Mouse (Mus musculus): Measurements from ENCODE around the gene C7. TPM values are rescaled to one million over a fixed set of nuclear protein-coding genes. Genes with fewer than 3 reads are reported as not detected.

C7 gene
- total RNA-seq (2014; rRNA removed) (0.05 TPM in 1 of 2 replicates, not detected in the other), polyA plus RNA-seq (2015; fragmentation: Nextera tagmentation; extraction: Ambion mirVana) (0.06 and 0.11 TPM in 2 replicates)

- ATAC-seq, result no peak
- DNase-seq, result no peak
- no peak within 1 kb of the TSS for H3K4me2 ChIP-seq (ENCODE audit: low read depth)
- no peaks in the 10 kb centered on the region for H3K27me3 ChIP-seq (ENCODE audit: insufficient read depth, low read length)
- H3K4me3 ChIP-seq (ENCODE audit: low read depth, low read length), result no peak within 1 kb of the TSS
- no peak for TF ChIP-seq CTCF (IDR thresholded peaks at IDR 0.05; ENCODE audit: low read depth)
- no peak within 1 kb of the TSS for H3K9ac ChIP-seq
- no peaks in the 10 kb centered on the region for H3K4me1 ChIP-seq (ENCODE audit: insufficient read depth)
- H3K9me3 ChIP-seq (ENCODE audit: low read length), result no peaks in the 10 kb centered on the region
- no peak within 1 kb of the TSS for H3K27ac ChIP-seq (ENCODE audit: low read depth, low read length)
- no peaks in the 10 kb centered on the region for H3K36me3 ChIP-seq (ENCODE audit: insufficient read depth)
Observed at GRCm38 (mm10) chr15:5063635-5064034, at the start of gene C7. TSS of gene C7 (minus strand) at chr15:5063740.

- Histone ChIP-seq H3K9ac (no peak overlapping the region), H3K9me3 (ENCODE audit: low read length) (no peaks in the 10 kb centered on the region), H3K27me3 (ENCODE audit: insufficient read depth, low read length) (no peaks in the 10 kb centered on the region), H3K36me3 (ENCODE audit: insufficient read depth) (no peaks in the 10 kb centered on the region), H3K4me1 (ENCODE audit: insufficient read depth) (peaks cover 4% of the 10 kb centered on the region), H3K4me2 (ENCODE audit: low read depth) (no peak overlapping the region), H3K27ac (ENCODE audit: low read depth, low read length) (no peak overlapping the region), H3K4me3 (ENCODE audit: low read depth, low read length) (no peak overlapping the region)
- ATAC-seq, result no peak
- no peak for TF ChIP-seq CTCF (IDR thresholded peaks at IDR 0.05; ENCODE audit: low read depth)
- 86% methylated on average over 3 of the region's 3 CpGs for WGBS
- DNase-seq, result no peak
Observed at GRCm38 (mm10) chr15:5112651-5113050, 49.1 kb upstream of the C7 start.

- Histone ChIP-seq H3K27ac (ENCODE audit: low read depth, low read length) (no peak overlapping the region), H3K4me1 (ENCODE audit: insufficient read depth) (no peaks in the 10 kb centered on the region), H3K4me3 (ENCODE audit: low read depth, low read length) (no peak overlapping the region), H3K4me2 (ENCODE audit: low read depth) (no peak overlapping the region), H3K36me3 (ENCODE audit: insufficient read depth) (no peaks in the 10 kb centered on the region), H3K9me3 (ENCODE audit: low read length) (no peaks in the 10 kb centered on the region), H3K27me3 (ENCODE audit: insufficient read depth, low read length) (no peaks in the 10 kb centered on the region), H3K9ac (no peak overlapping the region)
- TF ChIP-seq CTCF (IDR thresholded peaks at IDR 0.05; ENCODE audit: low read depth), result no peak
- ATAC-seq (no peak), DNase-seq (no peak)
- 87% methylated on average over 3 of the region's 3 CpGs for WGBS
Observed at GRCm38 (mm10) chr15:5108655-5109040, 45.1 kb upstream of the C7 start.

GRCm38 (mm10) chr15:5107686-5108654 is 44.4 kb upstream of the C7 start, which contains the start of gene Card6:
TSS of gene Card6 (minus strand) at chr15:5108539.
- 0 out of 2 replicates have a peak within 1 kb of the TSS, but pooled peaks have one; percentile 13 for H3K4me2 ChIP-seq (ENCODE audit: low read depth)
- DNase-seq, result no peak

GRCm38 (mm10) chr15:5106293-5106692 is 42.8 kb upstream of the C7 start:
- DNase-seq, result peak; percentile 49

More at GRCm38 (mm10) chr15:5107686-5108654, 44.4 kb upstream of the C7 start, which contains the start of gene Card6:
- H3K4me1 ChIP-seq (ENCODE audit: insufficient read depth), result no peaks in the 10 kb centered on the region
- ATAC-seq, result no peak
- 0 out of 2 replicates have a peak within 1 kb of the TSS, but pooled peaks have one; percentile 11 for H3K4me3 ChIP-seq (ENCODE audit: low read depth, low read length)
- H3K9ac ChIP-seq, result no peak within 1 kb of the TSS
- no peaks in the 10 kb centered on the region for H3K27me3 ChIP-seq (ENCODE audit: insufficient read depth, low read length)
- WGBS, result 67% methylated on average over 21 of the region's 21 CpGs
- no peaks in the 10 kb centered on the region for H3K36me3 ChIP-seq (ENCODE audit: insufficient read depth)
- no peak within 1 kb of the TSS; the same call in 1 of the 2 replicates for H3K27ac ChIP-seq (ENCODE audit: low read depth, low read length)
- no peaks in the 10 kb centered on the region for H3K9me3 ChIP-seq (ENCODE audit: low read length)
- TF ChIP-seq CTCF (IDR thresholded peaks at IDR 0.05; ENCODE audit: low read depth), result no peak

GRCm38 (mm10) chr15:5105891-5106290 is 42.4 kb upstream of the C7 start:
- no peak overlapping the region for H3K9ac ChIP-seq
- DNase-seq, result no peak
- no peak for TF ChIP-seq CTCF (IDR thresholded peaks at IDR 0.05; ENCODE audit: low read depth)
- no peak overlapping the region for H3K4me2 ChIP-seq (ENCODE audit: low read depth)
- 75% methylated on average over 6 of the region's 6 CpGs for WGBS
- no peaks in the 10 kb centered on the region for H3K9me3 ChIP-seq (ENCODE audit: low read length)
- no peak overlapping the region for H3K27ac ChIP-seq (ENCODE audit: low read depth, low read length)
- H3K4me1 ChIP-seq (ENCODE audit: insufficient read depth), result no peaks in the 10 kb centered on the region
- H3K27me3 ChIP-seq (ENCODE audit: insufficient read depth, low read length), result no peaks in the 10 kb centered on the region
- ATAC-seq, result no peak; the same call in 1 of the 2 replicates
- H3K36me3 ChIP-seq (ENCODE audit: insufficient read depth), result no peaks in the 10 kb centered on the region
- H3K4me3 ChIP-seq (ENCODE audit: low read depth, low read length), result no peak overlapping the region

More at GRCm38 (mm10) chr15:5106293-5106692, 42.8 kb upstream of the C7 start:
- no peaks in the 10 kb centered on the region for H3K36me3 ChIP-seq (ENCODE audit: insufficient read depth)
- no peak overlapping the region for H3K27ac ChIP-seq (ENCODE audit: low read depth, low read length)
- H3K4me2 ChIP-seq (ENCODE audit: low read depth), result no peak overlapping the region
- no peak overlapping the region for H3K4me3 ChIP-seq (ENCODE audit: low read depth, low read length)
- H3K27me3 ChIP-seq (ENCODE audit: insufficient read depth, low read length), result no peaks in the 10 kb centered on the region
- H3K9me3 ChIP-seq (ENCODE audit: low read length), result no peaks in the 10 kb centered on the region
- peak; percentile 56 for TF ChIP-seq CTCF (IDR thresholded peaks at IDR 0.05; ENCODE audit: low read depth)
- peak; percentile 55 for ATAC-seq
- no peaks in the 10 kb centered on the region for H3K4me1 ChIP-seq (ENCODE audit: insufficient read depth)
- 49% methylated on average over 2 of the region's 2 CpGs for WGBS
- no peak overlapping the region for H3K9ac ChIP-seq

GRCm38 (mm10) chr15:5102312-5102711 is 38.8 kb upstream of the C7 start:
- ATAC-seq (no peak), DNase-seq (no peak)
- Histone ChIP-seq H3K27me3 (ENCODE audit: insufficient read depth, low read length) (no peaks in the 10 kb centered on the region), H3K4me3 (ENCODE audit: low read depth, low read length) (no peak overlapping the region), H3K4me1 (ENCODE audit: insufficient read depth) (no peaks in the 10 kb centered on the region), H3K27ac (ENCODE audit: low read depth, low read length) (no peak overlapping the region), H3K9me3 (ENCODE audit: low read length) (no peaks in the 10 kb centered on the region), H3K4me2 (ENCODE audit: low read depth) (no peak overlapping the region), H3K9ac (no peak overlapping the region), H3K36me3 (ENCODE audit: insufficient read depth) (no peaks in the 10 kb centered on the region)
- 89% methylated on average over 4 of the region's 4 CpGs for WGBS
- TF ChIP-seq CTCF (IDR thresholded peaks at IDR 0.05; ENCODE audit: low read depth), result no peak

Data from forebrain, postnatal 0 days (tissue).